Mouse (Mus musculus) splenic B cell, adult 2 months (primary cell): Measurements from ENCODE around the gene Vamp4.

Experiments
- DNase-seq: peaks from one replicate; pipeline ENCODE4 v3.0.0-alpha.2; 2011; ENCODE audit warnings: low read depth, low spot score
- H3K27me3 ChIP-seq: 2 replicates; pipeline ENCODE4 v1.6.1; 2012; ENCODE audit warnings: mild to moderate bottlenecking, low read length, moderate library complexity, mixed read lengths; ENCODE audit not compliant: control insufficient read depth, poor library complexity, insufficient read depth, severe bottlenecking
- H3K36me3 ChIP-seq: 2 replicates; pipeline ENCODE4 v1.6.1; 2012; ENCODE audit warnings: mild to moderate bottlenecking, low read length, moderate library complexity, mixed read lengths; ENCODE audit not compliant: control insufficient read depth, poor library complexity, insufficient read depth, severe bottlenecking

The Vamp4 gene

GRCm38 (mm10) chr1:162564992-162565391 lies 5.3 kb upstream of the Vamp4 start:
- DNase-seq = peak; percentile 29
- Histone ChIP-seq H3K27me3 (peaks cover 3% of the 10 kb centered on the region; the same call in 1 of the 2 replicates), H3K36me3 (no peaks in the 10 kb centered on the region)

- no peaks in the 10 kb centered on the region for H3K36me3 ChIP-seq
These were observed 3.0 kb upstream of the Vamp4 start for GRCm38 (mm10) chr1:162567351-162567750.

GRCm38 (mm10) chr1:162570931-162571601 lies 751 bp downstream of the Vamp4 start:
- Histone ChIP-seq H3K27me3 (no peaks in the 10 kb centered on the region), H3K36me3 (peaks cover 5% of the 10 kb centered on the region)
- DNase-seq = peak; percentile 89

More at GRCm38 (mm10) chr1:162567351-162567750, 3.0 kb upstream of the Vamp4 start:
- H3K27me3 ChIP-seq = peaks cover 3% of the 10 kb centered on the region; the same call in 1 of the 2 replicates
- DNase-seq = no peak

GRCm38 (mm10) chr1:162575098-162575497 lies 4.8 kb downstream of the Vamp4 start:
- Histone ChIP-seq H3K36me3 (peaks cover 13% of the 10 kb centered on the region), H3K27me3 (no peaks in the 10 kb centered on the region)
- peak; percentile 18 for DNase-seq

- Histone ChIP-seq H3K36me3 (peaks cover 9% of the 10 kb centered on the region), H3K27me3 (no peaks in the 10 kb centered on the region)
- no peak for DNase-seq
These were observed 12.6 kb downstream of the Vamp4 start for GRCm38 (mm10) chr1:162582884-162583283.

- no peaks in the 10 kb centered on the region for H3K27me3 ChIP-seq
- H3K36me3 ChIP-seq = peaks cover 14% of the 10 kb centered on the region
- no peak for DNase-seq
These were observed 16.0 kb downstream of the Vamp4 start for GRCm38 (mm10) chr1:162586282-162586681.

- H3K27me3 ChIP-seq = no peaks in the 10 kb centered on the region
- peaks cover 9% of the 10 kb centered on the region for H3K36me3 ChIP-seq
- no peak for DNase-seq
These were observed 18.3 kb downstream of the Vamp4 start for GRCm38 (mm10) chr1:162588606-162589005.

DNA sequence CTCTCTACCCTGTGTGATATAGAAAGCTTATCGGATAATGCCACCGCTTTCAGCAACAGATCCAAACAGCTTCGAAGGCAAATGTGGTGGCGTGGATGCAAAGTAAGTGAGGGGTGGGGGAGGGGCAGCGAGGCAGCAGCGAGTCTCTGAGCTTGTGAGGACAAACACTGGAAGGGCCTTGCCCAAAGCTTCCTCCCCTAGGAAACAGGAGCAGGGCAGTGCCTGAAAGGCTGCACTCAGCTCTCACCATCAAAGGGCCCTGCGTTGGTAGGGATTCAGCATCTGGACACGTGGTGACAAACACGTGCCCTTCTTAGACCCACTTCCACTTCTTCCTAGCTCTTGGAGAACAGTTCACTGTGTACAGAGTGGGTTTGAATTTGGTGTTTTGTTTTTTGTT lies 19.1 kb downstream of the Vamp4 start:
- Histone ChIP-seq H3K36me3 (peaks cover 9% of the 10 kb centered on the region), H3K27me3 (no peaks in the 10 kb centered on the region)
- DNase-seq = no peak

GRCm38 (mm10) chr1:162590415-162590997 lies 20.2 kb downstream of the Vamp4 start:
- Histone ChIP-seq H3K36me3 (peaks cover 7% of the 10 kb centered on the region), H3K27me3 (no peaks in the 10 kb centered on the region)
- DNase-seq = no peak

- peaks cover 6% of the 10 kb centered on the region; the same call in 1 of the 2 replicates for H3K36me3 ChIP-seq
- DNase-seq = no peak
- no peaks in the 10 kb centered on the region for H3K27me3 ChIP-seq
These were observed 27.2 kb downstream of the Vamp4 start for GRCm38 (mm10) chr1:162597379-162598102.

DNA sequence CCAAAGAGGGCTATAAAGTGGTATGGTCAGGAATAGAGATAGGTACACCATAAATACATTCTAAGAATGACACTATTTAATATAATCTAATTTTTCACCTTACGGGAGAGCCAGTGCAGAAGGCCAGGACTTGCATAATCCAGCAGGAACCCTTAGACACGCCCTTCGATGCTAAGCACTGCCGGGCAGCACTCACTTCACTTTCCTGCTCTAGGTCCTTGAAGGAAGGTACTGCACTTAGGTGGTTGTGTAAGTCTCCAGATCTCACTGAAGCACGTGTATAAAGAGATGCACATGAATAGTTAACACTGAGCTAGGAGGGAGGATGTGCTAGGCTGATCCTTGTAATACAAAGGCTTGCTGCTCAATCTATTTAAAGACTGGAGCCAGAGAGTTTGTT lies 29.3 kb downstream of the Vamp4 start:
- Histone ChIP-seq H3K27me3 (no peaks in the 10 kb centered on the region), H3K36me3 (peaks cover 6% of the 10 kb centered on the region; the same call in 1 of the 2 replicates)
- no peak for DNase-seq

- no peak for DNase-seq
- H3K36me3 ChIP-seq = peaks cover 6% of the 10 kb centered on the region; the same call in 1 of the 2 replicates
- no peaks in the 10 kb centered on the region for H3K27me3 ChIP-seq
These were observed 31.0 kb downstream of the Vamp4 start for GRCm38 (mm10) chr1:162601288-162601687.

- Histone ChIP-seq H3K36me3 (no peaks in the 10 kb centered on the region), H3K27me3 (no peaks in the 10 kb centered on the region)
- DNase-seq = no peak
These were observed 37.8 kb downstream of the Vamp4 start for GRCm38 (mm10) chr1:162608127-162608526.

DNA sequence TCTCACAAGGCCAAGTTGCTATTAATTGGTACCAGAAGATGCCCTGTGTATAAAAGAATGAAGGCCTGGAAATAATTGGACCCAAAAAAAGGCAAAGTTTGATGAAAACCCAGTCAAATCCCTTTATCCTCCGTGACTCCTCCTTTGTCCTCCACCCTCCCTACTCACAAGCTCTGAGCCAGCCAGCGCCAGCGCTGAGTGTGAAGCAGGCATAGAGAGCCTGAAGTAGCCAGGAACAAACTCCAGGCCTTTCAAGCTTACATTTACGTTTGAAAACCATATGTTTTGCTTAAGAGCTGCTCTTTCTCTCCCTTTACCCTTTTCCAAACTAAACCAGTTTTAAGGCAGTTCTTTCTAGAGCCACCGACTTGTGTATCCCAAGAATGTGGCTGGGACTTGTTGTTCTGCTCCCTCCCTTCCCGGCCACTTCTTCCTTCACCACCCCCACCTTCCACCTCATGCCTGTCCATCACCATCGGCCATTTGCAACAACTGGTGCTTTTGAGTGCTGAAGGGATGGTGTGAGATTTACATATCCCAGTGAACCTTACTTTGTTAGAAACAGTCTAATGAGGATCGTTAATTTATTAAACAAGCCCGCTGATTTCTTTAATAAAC lies 39.4 kb downstream of the Vamp4 start:
- DNase-seq = no peak
- no peaks in the 10 kb centered on the region for H3K36me3 ChIP-seq
- H3K27me3 ChIP-seq = no peaks in the 10 kb centered on the region

- no peak for DNase-seq
- Histone ChIP-seq H3K27me3 (no peaks in the 10 kb centered on the region), H3K36me3 (no peaks in the 10 kb centered on the region)
These were observed 40.9 kb downstream of the Vamp4 start for GRCm38 (mm10) chr1:162611191-162611590.
